In the genomic region with DNA sequence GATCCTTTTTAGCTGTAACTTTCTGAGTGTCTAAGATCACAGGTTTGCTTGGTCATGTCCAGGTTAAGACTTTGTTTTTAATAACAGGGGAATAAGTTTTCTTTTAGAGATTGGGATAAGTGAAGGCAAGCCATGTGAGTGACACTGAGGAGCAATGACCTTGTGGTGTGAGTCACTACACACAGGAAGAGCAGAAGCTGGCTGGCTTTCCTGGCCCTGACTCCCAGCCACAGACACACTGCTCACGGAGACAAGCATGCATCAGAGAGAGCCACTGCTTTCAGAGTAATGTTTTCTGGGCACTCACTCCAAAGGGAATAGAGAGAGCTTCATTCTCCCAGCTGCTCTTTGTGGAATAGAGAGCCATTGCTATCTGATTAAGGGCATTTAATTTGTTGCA, we compare ENCODE assay signal across 24 mouse cellular contexts. TPM values are rescaled to one million over a fixed set of nuclear protein-coding genes. Genes with fewer than 3 reads are reported as not detected.
DNase-seq lines count a peak whose midpoint lies in the region; ATAC-seq and TF ChIP-seq lines count a peak whose summit lies in the region.
"Had no signal": no experiment of that assay in that cellular context is flagged by ENCODE, and none has a peak within 500 bp of the region (broad histone marks: within the 10 kb centered on the region; RNA-seq: fewer than 3 reads in every experiment).

No protein-coding gene starts in this region.

- no peak overlapping the region for H3K4me3 ChIP-seq in layer of hippocampus, adult 2 months
- H3K4me3 ChIP-seq: embryonic facial prominence, embryonic 15.5 days; gastrocnemius, adult 2 months; heart, embryonic 10.5 days; hindbrain, embryonic 12.5 days; limb, embryonic 12.5 days; lung, embryonic 15.5 days; stomach, embryonic 15.5 days had no signal

- peak; percentile 34; the same call in 1 of the 2 replicates for ATAC-seq in frontal cortex, adult (ENCODE audit: low TSS enrichment)
- ATAC-seq: activated CD4-positive, CD25-positive, alpha-beta regulatory T cell, adult 4 months; intestine, postnatal 0 days had no signal

- DNase-seq in frontal cortex, postnatal 25 days (ENCODE audit: low spot score in 2 of 2): no peak
- DNase-seq in layer of hippocampus, adult 2 months (ENCODE audit: low spot score in 2 of 2): no peak
- DNase-seq in layer of hippocampus, postnatal 10 days (ENCODE audit: low spot score in 2 of 2): no peak
- DNase-seq in adrenal gland, adult 8-10 months: peak; percentile 60
- no peak for DNase-seq in thymus, postnatal 4 days
- DNase-seq in cerebellum, adult 18-20 months: no peak
- DNase-seq: cerebellum, adult 2 months; cerebellum, postnatal 36 days; gastrocnemius, adult 2 months; kidney, postnatal 25 days; layer of hippocampus, adult 9-11 months; lung, postnatal 4 days; retina, postnatal 1 day; thymus, adult 18-20 months had no signal

- peak overlapping the region; percentile 14; the same call in 1 of the 2 replicates for H3K27ac ChIP-seq in layer of hippocampus, adult 2 months
- H3K27ac ChIP-seq: embryonic facial prominence, embryonic 15.5 days; gastrocnemius, adult 2 months; heart, embryonic 10.5 days; hindbrain, embryonic 12.5 days; limb, embryonic 12.5 days; liver, embryonic 14.5 days; lung, embryonic 15.5 days; stomach, embryonic 15.5 days had no signal

- no peak for TF ChIP-seq CTCF in layer of hippocampus, adult 2 months (conservative IDR thresholded peaks at IDR 0.05)

RNA-seq across cellular contexts. Expression of a gene that starts 54.8 kb away (rescaled TPM):
- total RNA-seq in layer of hippocampus, adult 2 months (2021): 1 to 10 TPM in 1 of 2 experiments, under 1 TPM in 1; 0.87 to 1.1 TPM
- under 1 TPM; 0.67 to 0.80 TPM for total RNA-seq in layer of hippocampus, postnatal 10 days (2021)
- under 1 TPM in 3 of 4 experiments, not detected in 1; 0.15 to 0.52 (median 0.23) TPM for total RNA-seq in adrenal gland, adult 8-10 months (2022)
